Mouse (Mus musculus) cerebellum, adult 18-20 months (tissue): Measurements from ENCODE around the gene Tmem30a.

ENCODE experiments used
- DNase-seq, 2 experiments: peaks; one replicate each; pipeline ENCODE4 v3.0.0; 2021

Tmem30a gene

DNA sequence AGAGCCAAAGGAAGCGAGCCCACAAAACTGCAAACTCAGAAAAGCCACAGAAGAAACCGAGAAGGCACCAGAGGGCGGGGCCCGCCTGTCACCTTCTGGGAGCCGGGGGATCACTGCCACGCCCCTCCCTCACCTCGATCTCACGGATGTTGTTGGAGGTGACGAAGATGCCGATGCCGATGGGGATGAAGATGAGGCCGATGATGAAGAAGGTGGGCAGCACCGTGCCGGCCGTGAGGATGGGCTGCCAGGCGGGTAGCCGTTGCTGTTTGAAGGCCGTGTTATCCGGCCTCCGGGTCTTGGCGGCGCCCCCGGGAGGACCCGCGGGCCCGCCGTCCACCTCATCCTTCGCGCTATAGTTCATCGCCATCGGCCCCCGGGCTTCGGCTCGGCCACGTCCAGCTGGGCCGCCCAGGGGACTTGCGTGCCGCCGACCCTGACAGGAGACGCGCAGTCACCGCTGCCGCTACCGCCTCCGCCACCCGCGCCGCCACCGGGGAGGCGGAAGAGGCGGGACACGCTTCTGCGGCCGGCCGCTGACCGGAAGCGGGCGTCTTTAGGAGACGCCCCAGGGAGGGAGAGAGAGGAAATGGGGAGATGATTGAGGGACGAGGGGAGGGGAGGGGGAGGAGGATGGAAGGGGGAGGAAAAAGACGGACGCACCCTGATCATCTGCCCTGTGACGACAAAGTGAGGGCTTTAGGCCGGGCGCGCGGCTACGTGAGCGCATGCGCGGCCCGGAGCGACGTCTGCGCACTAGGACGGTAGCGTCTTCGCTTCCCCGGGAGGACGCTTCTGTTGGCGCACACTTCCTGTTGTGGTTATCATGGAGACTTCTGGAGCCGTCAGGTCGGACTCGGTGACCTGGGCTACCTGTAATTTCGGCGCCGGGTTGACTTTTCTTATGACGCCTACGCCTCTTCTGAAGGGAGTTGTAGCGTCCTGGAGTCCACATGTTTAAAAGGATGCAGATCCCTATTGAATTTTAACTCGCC, at the start of gene Tmem30a:
Gene Tmem30a, minus strand, starts transcription at position 667 of the 995 bp plus-strand sequence.
- DNase-seq = peak; percentile 95 to 96

GRCm38 (mm10) chr9:79842615-79843014, 49.3 kb upstream of the Tmem30a start:
- no peak for DNase-seq

- no peak for DNase-seq
These were observed 48.7 kb upstream of the Tmem30a start for GRCm38 (mm10) chr9:79842028-79842427.

GRCm38 (mm10) chr9:79831294-79831693, 38.0 kb upstream of the Tmem30a start:
- no peak for DNase-seq

- DNase-seq = no peak
These were observed 37.6 kb upstream of the Tmem30a start for GRCm38 (mm10) chr9:79830874-79831273.

GRCm38 (mm10) chr9:79829842-79830800, 36.8 kb upstream of the Tmem30a start:
- no peak for DNase-seq

DNA sequence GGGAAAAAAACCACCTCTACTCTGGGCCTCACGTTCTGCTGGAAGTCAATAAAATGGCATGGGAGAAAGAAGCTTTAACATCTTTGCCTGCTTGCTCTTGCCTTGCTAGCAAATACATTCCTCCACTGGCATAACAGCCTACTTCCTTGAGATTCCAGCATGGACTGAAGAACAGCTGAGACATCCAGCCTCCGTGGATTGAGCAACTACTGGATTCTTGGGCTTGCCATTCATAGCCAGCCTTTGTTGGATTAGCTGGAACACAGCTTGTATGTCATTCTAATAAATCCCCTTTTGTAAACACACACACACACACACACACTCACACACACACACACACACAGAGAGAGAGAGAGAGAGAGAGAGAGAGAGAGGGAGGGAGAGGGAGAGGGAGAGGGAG, 33.8 kb upstream of the Tmem30a start:
- no peak for DNase-seq

DNA sequence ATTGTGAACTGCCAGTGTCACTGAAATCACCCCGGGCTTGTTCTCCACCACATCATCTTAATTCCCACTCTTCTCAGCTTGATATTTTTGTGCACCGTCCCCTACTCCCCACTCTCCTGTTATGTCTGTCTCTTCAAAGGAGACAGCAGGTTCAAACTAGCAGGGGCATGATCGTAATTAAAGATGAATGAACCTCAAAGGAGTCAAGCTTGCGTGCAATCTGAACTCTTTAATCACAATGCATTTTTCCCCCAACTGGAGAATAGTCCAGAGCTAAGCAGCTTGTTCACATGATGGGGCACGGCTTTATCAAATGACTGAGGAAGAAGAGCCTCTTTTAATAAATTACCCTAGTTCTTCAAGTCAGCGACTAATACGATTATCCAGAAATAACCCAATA, 32.2 kb upstream of the Tmem30a start:
- DNase-seq = no peak

DNA sequence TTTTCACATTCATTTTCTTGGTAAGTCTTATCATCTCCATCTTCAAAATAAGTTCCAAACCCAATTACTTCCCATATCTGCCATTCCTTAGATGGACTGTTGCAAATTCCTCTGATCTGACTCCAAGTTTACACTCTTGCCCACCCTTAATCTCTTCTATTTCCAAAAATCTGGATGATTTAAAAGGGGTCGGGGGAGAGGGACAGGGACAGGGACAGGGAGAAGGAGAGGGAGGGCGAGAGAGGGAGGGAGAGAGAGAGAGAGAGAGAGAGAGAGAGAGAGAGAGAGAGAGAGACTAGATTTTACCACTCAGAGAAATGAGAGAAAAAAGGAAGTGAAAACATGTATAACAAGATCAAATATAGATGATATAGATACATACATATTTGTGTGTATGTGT, 30.5 kb upstream of the Tmem30a start:
- DNase-seq = no peak

DNA sequence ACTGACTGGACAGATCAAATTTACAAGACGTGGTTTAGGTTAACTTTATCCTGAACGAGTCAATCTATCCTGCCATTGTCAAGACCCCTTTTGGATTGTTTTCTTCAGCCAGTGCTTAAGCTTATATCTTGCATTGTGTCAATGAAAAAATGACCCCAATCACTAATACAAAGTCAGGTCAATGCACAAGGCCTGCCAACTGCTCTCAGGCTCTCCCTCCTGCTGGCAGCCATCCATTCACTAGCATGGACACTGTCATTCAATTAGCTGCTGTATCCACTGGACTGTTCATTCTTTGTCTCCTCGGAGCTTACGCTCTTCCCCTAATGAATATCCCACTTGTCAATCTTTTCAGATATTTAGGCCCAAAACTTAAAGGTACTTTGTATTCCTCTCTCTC, 30.1 kb upstream of the Tmem30a start:
- DNase-seq = no peak

GRCm38 (mm10) chr9:79816464-79816863, 23.2 kb upstream of the Tmem30a start:
- DNase-seq = no peak

GRCm38 (mm10) chr9:79816013-79816412, 22.7 kb upstream of the Tmem30a start:
- no peak for DNase-seq

- no peak for DNase-seq
These were observed 21.3 kb upstream of the Tmem30a start for GRCm38 (mm10) chr9:79814592-79814991.

- no peak for DNase-seq
These were observed 17.9 kb upstream of the Tmem30a start for GRCm38 (mm10) chr9:79810969-79811902.

DNA sequence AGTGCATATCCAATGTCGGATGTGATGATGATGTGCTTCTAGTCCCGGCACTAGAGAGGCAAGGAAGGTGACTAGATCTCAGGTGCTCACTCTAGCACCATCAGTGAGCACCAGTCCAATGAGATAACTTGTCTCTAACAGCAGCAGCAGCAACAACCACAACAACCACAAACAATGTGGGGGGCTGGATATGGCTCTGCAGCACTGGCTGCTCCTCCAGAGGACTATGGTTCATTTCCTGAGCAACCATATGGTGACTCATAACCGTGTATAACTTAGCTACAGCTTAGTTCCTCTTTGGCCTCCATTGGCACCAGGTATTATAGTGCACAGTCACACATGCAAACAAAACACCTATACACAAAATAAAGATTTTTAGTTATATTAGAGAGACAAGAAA, 17.2 kb upstream of the Tmem30a start:
- DNase-seq = no peak

- DNase-seq = no peak
These were observed 16.1 kb upstream of the Tmem30a start for GRCm38 (mm10) chr9:79809411-79809810.

GRCm38 (mm10) chr9:79807178-79807577, 13.9 kb upstream of the Tmem30a start:
- DNase-seq = no peak

GRCm38 (mm10) chr9:79806317-79807075, 13.2 kb upstream of the Tmem30a start:
- DNase-seq = no peak

- DNase-seq = no peak
These were observed 12.1 kb upstream of the Tmem30a start for GRCm38 (mm10) chr9:79805426-79805825.

- DNase-seq = no peak
These were observed 3.3 kb upstream of the Tmem30a start for GRCm38 (mm10) chr9:79796461-79797135.

- no peak for DNase-seq
These were observed 1.8 kb upstream of the Tmem30a start for GRCm38 (mm10) chr9:79795076-79795475.
